Mouse (Mus musculus) olfactory bulb, adult 2 months (tissue): ENCODE measurements around the gene Otud7a. TPM values are rescaled to one million over a fixed set of nuclear protein-coding genes. Genes with fewer than 3 reads are reported as not detected.

Experiments
- H3K27ac ChIP-seq: fragments of 200-500 bp; 2 replicates; pipeline ENCODE4 v1.5.1; 2012; ENCODE audit warnings: low read depth, low read length; ENCODE audit not compliant: insufficient read depth
- H3K4me1 ChIP-seq: fragments of 200-500 bp; 2 replicates; pipeline ENCODE4 v1.6.1; 2012; ENCODE audit warnings: low read length; ENCODE audit not compliant: control insufficient read depth, insufficient read depth
- H3K4me3 ChIP-seq: fragments of 200-500 bp; 2 replicates; pipeline ENCODE4 v1.5.1; 2012; ENCODE audit warnings: mild to moderate bottlenecking, low read depth, low read length, moderate library complexity; ENCODE audit not compliant: insufficient read depth
- CTCF ChIP-seq: fragments of 200-500 bp; IDR thresholded peaks from 2 replicates; pipeline ENCODE4 v1.5.1; 2012; ENCODE audit warnings: low read depth, mild to moderate bottlenecking, low read length, moderate library complexity; ENCODE audit not compliant: insufficient read depth
- POLR2A ChIP-seq: fragments of 200-500 bp; IDR thresholded peaks from 2 replicates; pipeline ENCODE4 v1.6.1; 2012; ENCODE audit warnings: mild to moderate bottlenecking, low read depth, low read length, moderate library complexity; ENCODE audit not compliant: insufficient read depth
- WGBS: fragments of 180-500 bp; shearing (Covaris S2); methylation state at CpG from one replicate; pipeline ENCODE4 v1.1.7; 2018; 5-methylcytosine and 5-hydroxymethylcytosine counted together
- polyA plus RNA-seq: library from polyadenylated mRNA; stranded (reverse); fragments of >200 nt; gene quantifications from 2 replicates; pipeline ENCODE4 v1.2.4, GENCODE M21; 2012; ENCODE audit warnings: low replicate concordance; ENCODE audit not compliant: missing spikeins, insufficient read depth, insufficient read length

Gene Otud7a
- polyA plus RNA-seq, 1 experiment, result not detected

DNA sequence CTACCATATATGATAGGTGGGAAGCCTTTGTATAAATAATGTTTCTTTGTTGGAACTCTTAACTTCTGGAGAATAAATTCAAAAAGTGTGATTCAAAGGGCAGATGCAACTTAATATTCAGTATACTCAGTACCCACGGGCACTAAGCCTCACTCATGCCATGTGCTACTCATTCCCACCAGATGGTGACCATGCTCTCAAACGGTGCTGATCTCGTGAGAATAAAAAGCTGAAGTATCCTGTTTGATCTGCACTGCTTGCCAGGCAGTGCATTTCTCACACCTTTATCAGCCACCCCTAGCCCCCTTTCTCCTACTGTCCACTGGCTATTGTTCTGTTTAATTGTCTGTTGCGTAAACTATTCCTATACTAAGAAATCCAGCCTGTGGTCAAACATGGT is 146.8 kb downstream of the Otud7a start:
- TF ChIP-seq CTCF (no peak), POLR2A (no peak)
- Histone ChIP-seq H3K4me3 (no peak overlapping the region), H3K4me1 (no peaks in the 10 kb centered on the region), H3K27ac (no peak overlapping the region)
- 84% methylated on average over 4 of the region's 4 CpGs for WGBS

DNA sequence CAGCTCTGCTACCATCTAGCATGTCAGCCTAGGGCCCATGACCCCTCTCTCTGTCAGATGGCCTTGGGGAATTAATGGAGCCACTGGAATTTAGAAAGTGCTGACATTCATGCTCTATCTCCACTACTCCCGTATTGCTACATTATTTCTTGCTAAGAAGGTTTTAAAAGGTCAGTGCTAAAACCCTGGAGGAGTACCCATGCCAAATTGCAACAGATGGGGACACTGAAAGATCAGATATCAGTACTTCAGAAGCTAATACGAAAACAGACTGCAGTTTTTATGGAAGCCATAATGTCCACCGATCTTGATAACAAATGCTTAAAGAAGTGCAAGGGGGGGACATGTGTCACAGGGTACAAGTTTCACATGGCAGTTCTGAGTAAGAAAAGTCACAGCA is 147.5 kb downstream of the Otud7a start:
- 90% methylated on average over 3 of the region's 3 CpGs for whole genome bisulfite sequencing
- no peak overlapping the region for H3K27ac ChIP-seq
- no peak overlapping the region for H3K4me3 ChIP-seq
- H3K4me1 ChIP-seq, result no peaks in the 10 kb centered on the region
- TF ChIP-seq POLR2A (no peak), CTCF (no peak)

DNA sequence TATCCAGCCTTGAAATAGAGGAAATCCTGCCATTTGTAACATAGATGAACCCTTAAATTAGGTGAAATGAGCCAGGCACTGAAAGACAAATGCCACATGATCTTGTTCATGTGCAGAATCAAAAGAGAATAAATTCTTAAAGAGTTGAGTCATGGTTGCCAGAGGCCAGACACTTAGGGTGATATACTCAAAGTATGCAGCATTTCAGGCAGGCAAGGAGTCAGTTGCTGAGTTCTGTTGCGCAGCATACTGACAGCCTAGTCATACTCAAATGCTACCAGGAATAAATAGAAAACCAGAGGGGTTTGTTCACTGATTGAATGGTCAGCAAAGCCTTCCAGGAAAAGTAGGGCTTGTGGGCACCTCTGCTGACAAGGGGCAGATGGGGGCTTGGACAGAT is 160.3 kb downstream of the Otud7a start:
- Histone ChIP-seq H3K4me1 (no peaks in the 10 kb centered on the region), H3K27ac (no peak overlapping the region), H3K4me3 (no peak overlapping the region)
- WGBS, result 96% methylated on average over 1 of the region's 1 CpGs
- TF ChIP-seq CTCF, result no peak
- no peak for TF ChIP-seq POLR2A

DNA sequence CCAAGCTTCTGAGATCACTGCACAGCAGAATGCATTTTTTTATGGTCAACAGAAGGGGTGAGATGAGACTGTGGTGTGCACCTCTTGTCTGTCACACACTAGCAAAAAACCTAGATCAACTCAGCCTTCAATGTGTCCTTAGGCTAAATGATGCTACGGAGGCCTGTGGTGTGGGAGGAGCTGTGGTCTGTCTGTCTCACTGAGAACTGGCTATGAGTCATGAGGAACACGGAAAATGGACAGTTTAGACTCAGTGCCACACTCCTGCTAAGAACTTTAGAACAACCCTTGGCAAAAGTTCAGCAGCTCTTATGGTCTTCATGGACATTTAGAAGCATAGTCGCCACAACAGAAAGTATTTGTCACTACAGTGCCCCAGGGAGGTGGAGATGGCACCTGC is 172.5 kb downstream of the Otud7a start:
- Histone ChIP-seq H3K4me3 (no peak overlapping the region), H3K4me1 (no peaks in the 10 kb centered on the region), H3K27ac (no peak overlapping the region)
- TF ChIP-seq CTCF, result no peak
- no peak for TF ChIP-seq POLR2A
- 66% methylated on average over 3 of the region's 3 CpGs for WGBS

DNA sequence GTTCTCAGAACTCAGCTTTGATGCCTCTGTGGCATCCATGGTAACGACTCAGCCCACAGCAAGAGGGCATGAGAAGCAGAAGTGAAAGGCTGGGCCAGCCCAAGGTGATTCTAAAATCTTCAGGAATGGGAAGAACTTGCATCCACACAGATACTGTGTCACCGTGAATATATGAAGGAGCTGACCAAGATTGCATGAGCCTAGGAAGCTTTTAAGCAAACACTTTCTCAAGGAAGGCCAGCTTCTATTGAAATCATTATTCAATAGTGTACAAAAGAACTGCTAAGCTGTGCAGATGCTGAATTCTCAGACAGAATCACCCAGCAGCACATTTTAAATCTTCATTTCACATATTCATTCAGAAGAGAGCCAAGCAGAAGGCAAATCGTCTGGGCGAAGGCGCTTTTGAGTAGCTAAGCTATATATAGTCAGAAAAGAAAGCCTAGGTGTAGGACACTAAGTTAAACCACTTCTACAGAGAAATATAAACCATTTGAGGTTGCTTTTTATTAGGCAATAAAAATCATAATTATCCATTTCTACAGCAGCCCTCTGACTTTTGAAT is 176.3 kb downstream of the Otud7a start:
- Histone ChIP-seq H3K4me3 (no peak overlapping the region), H3K4me1 (no peaks in the 10 kb centered on the region), H3K27ac (no peak overlapping the region)
- TF ChIP-seq POLR2A (no peak), CTCF (no peak)
- WGBS, result 50% methylated on average over 5 of the region's 5 CpGs

DNA sequence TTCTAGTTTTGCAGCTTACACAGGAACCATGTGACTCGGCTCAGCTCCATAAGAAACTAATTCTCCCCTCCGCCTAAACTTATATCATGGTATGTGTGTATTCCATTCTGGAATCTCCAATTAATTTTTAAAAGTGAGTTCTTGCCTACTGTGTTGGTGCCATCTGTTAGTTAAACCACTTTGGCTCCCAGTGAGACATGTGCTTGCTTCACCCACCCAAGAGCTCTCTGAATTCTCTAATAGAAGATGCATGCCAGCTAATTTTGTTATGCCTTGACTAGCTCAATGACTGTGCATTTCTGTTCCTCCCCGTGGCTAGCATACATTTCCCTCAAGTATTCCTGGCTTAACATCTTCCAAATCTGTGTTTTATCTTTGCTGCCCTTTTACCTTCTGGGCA is 193.1 kb downstream of the Otud7a start:
- Histone ChIP-seq H3K4me3 (no peak overlapping the region), H3K4me1 (no peaks in the 10 kb centered on the region), H3K27ac (no peak overlapping the region)
- TF ChIP-seq POLR2A, result no peak
- no peak for TF ChIP-seq CTCF
- 81% methylated on average over 3 of the region's 3 CpGs for WGBS

DNA sequence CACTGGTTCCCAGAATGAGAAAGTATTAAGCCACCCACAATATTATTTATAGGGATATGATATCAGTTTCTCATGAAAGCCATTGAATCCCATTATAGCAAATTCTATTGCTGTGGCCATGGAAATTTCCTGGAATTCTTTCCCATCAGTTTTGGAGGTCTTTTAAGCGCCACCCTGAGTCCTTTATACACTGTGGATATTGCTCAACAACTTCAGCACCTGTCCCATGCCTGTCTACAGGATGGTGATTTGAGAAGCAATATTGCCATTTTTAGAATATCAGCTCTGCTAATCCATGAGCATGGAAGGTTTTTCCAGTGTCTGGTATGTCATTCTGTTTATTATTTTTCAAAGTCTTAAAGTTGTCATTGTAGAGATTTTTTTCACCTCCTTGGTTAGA is 199.5 kb downstream of the Otud7a start:
- TF ChIP-seq CTCF (no peak), POLR2A (no peak)
- no peak overlapping the region for H3K4me3 ChIP-seq
- WGBS, result 90% methylated on average over 1 of the region's 1 CpGs
- no peak overlapping the region for H3K27ac ChIP-seq
- H3K4me1 ChIP-seq, result no peaks in the 10 kb centered on the region

DNA sequence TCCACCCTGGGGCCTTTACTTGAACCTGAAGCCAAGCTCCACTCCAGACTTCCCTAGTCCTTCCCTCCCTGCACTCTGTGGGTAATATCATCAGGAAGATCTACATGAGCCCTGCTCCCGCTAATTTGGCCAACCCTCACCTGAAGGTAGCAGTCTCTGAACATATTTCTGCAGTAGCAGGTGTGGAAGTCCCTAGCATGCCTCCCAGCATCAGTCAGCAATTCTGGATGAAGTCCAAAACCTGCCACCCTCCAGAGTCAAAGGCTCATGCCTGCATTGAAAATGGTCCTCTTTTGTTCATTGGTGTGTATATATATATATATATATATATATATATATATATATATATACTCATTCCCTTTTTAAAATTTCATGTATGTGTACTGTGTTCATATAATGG is 202.6 kb downstream of the Otud7a start:
- Histone ChIP-seq H3K27ac (no peak overlapping the region), H3K4me3 (no peak overlapping the region), H3K4me1 (no peaks in the 10 kb centered on the region)
- TF ChIP-seq CTCF, result no peak
- no peak for TF ChIP-seq POLR2A
- WGBS, result 96% methylated on average over 1 of the region's 1 CpGs

DNA sequence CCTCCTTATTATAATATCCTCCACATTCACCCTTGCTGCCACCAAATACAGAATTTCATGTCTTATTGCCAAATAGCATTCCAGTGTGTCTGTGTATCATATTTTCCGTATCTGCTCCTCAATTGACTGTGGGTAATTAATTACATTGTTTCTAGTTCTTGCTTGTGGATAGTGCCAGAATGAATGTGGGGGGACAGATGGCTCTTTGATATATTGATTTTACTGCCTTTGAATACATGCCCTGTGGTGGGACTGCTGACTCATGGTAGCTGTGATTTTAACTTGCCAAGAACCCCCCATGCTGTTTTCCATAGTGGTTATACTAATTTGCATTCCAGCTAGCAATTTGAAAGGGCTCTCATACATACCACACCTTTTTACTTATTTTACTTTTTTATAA is 215.7 kb downstream of the Otud7a start:
- no peak for TF ChIP-seq CTCF
- no peak for TF ChIP-seq POLR2A
- 55% methylated on average over 1 of the region's 1 CpGs for WGBS
- Histone ChIP-seq H3K4me3 (no peak overlapping the region), H3K27ac (no peak overlapping the region), H3K4me1 (no peaks in the 10 kb centered on the region)

DNA sequence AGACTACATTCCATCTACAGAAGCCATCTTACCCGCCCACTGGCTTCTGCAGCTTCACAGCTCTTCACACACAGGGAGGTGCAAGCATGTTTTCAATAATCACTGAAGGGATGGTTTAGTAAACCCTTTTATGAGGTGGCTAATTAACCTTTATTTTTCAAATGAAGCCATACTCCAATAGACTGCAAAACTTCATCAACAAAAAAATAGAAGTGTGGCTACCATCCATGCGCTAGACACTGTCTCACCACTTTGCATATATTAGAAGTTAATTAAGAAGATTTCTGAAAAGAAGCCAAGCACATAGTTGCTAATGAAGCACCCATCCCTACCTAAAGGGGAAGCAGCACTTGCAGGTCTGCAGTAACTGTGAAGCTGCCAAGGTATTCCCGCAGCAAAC is 218.2 kb downstream of the Otud7a start:
- WGBS, result 83% methylated on average over 3 of the region's 3 CpGs
- Histone ChIP-seq H3K27ac (no peak overlapping the region), H3K4me3 (no peak overlapping the region), H3K4me1 (peaks cover 5% of the 10 kb centered on the region)
- no peak for TF ChIP-seq POLR2A
- TF ChIP-seq CTCF, result no peak
